Mouse (Mus musculus) kidney, adult 11 months (tissue): ENCODE data around the gene Agap1.
A peak's percentile ranks its signal among the peaks of the same experiment; 100 is the strongest.

Experiments used
- DNase-seq: peaks from one replicate; pipeline ENCODE4 v3.0.0; 2022

The Agap1 gene

DNA sequence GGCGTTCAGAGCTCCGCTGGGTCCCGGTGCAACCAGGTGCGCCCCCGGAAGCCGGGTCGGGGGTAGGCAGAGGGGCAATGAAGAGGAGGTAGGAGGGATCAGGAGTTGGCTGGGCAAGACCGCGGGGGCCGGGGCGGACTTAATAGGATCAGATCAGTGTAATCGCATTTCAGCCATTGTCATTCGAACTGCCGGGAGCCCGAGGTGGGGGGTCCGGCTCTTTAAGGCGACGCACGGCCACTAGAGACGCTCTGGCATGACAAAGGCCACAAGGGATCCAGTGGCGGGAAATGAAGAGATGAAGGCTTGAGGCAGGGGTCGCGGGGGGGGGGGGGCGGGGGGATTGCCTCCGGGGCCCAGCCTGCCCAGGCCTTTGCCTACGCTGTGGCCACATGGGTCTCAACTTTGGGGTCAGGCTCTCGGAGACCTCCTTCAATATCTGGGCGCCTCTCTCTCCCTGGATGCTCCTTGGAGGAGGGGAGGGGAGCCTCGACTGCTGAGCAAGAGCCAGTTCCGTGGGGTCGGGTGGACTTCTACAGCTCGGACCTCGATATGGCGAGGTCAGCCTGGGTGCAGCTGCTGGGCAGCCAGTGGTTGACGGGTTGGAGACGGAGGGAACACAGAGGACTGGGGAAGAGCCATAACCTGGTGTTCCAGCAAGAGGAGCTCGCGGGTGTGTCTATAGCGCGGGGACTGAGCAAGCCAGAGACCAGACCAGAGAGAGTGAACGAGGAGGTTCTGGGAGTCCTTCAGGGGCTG is 468.5 kb downstream of the Agap1 start:
- DNase-seq, result no peak

GRCm38 (mm10) chr1:89923642-89924020 is 469.0 kb downstream of the Agap1 start:
- DNase-seq, result no peak

DNA sequence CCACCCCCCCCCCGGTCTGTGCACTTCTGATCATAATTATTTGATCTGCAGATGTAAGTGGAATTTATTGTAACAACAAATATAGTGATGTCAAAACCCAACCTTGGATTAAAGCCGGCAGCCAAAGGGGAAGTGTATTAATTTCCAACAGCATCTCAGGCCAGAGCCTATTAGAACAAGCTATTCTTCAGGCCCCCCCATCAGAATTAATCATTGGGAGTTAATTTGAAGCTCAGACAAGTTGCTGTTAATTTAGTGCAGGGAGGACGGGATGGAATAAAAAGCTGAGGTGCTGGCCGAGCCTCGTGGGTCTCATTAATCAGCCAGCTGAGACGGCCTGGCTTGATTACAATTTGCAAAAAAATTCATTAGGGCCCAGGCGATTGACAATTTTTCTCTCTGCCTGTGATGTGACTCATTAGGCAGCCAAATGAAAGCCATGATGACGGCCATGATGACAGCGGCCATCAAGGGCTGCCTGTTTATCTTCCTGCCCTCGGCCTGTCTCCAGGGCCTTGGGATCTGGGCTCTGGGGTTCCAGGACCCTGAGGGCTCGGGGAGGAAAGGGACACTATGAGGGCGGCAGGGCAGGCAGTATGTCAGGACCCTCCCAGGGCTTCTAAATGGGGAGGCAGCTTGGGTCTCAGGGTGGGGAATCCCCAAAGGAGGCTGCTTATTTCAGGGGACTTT is 471.0 kb downstream of the Agap1 start:
- no peak for DNase-seq

- DNase-seq, result no peak
These were observed 472.0 kb downstream of the Agap1 start for GRCm38 (mm10) chr1:89926583-89927060.

DNA sequence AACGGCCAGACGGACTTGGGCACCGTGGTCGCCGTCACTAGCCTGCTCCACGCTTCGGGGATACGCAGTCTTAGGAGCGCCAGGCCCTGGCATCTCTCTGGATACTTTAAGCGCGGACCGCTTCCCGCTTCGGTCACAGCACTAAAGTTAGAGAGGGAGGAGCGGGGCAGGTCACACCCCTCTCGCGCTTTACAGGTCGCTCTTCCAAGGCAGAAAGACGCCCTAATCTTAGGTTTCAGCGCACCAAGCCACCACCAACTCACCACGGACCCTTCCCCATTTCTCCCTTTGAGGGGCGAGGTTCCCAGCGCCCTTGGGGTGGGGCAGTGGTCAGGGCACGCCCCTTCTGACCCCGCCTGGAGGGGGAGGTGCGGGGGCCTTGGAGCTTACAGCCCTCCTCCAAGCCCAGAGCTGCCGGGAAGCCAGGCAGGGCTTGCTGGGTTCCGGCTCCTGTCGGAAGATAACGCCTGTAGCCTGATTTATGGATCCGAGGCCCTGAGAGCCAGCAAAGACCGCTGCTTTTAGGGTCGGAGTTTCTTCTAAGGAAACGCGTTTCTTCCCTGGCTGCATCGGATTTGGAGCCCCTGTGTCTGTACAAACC is 472.6 kb downstream of the Agap1 start:
- no peak for DNase-seq

DNA sequence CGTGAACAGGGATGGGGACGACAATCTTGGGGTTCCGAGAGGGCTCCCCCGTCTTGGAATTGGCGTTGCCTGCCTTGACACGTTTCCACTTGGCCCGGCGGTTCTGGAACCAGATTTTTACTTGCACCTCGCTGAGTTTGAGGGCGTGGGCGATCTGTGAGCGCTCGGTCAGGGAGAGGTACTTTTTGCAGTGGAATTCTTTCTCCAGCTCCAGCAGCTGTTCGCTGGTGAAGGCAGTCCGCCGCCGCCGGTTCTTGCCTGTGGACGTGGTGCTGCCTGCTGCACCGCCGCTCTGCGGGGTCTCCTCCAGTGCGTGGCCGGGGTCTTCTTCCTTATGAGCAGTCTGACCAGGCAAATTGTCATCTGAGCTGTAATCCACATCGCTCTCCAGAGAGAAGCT is 474.1 kb downstream of the Agap1 start:
- DNase-seq, result no peak

DNA sequence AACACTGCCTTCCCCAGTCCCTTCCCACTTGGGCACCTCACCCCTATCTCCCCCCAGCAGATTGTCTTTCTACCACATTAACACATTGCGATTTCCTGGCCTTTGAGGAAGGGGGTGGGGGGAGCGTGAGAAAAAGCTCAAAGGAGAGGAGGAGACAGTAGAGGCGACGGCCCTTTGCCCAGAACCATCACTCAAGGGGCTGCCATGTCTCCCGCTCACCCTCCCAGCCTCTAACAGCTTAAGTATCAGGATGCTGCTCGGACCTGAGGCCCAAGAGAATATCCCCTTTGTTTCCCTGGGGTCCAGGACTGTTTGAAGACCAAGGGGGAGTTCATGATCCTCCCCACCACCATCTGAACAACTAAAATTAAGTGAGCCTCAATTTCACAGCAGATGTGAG is 474.6 kb downstream of the Agap1 start:
- no peak for DNase-seq

DNA sequence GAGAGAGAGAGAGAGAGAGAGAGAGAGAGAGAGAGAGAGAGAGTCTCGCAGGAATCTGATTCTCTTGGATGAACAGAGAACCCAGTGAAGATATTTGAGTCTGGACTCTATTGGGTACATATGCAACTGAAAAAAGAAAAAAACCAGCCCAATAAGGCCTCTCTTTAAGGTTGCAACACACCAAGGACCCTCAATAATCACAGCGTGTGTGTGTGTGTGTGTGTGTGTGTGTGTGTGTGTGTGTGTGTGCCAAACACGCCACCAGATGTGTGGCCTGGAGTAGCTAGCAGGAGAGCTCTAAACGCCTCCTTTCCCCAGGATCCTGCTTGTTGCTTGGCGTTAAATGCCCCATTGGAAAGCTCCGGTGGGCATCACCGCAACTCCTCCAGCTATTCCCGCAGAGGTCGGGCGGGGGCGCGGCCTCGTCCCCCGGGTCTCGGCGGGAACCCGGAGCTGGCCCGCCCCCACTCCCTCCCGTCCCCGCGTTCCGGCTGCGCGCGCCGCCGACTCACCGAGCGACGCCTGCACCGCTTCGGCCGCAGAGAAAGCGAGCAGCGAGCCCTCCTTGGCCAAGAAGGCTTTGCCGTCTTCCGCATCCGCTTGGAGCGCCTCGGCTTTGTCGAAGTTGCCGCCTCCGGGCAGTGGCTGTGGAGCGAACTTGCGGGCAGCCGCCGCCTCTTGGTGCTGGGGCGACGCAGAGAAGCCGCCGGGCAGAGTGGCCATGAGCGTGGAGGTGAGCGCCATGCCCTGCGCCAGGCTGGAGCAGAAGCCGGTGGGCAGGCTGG is 475.3 kb downstream of the Agap1 start:
- no peak for DNase-seq

GRCm38 (mm10) chr1:89930551-89930950 is 475.9 kb downstream of the Agap1 start:
- DNase-seq, result no peak

DNA sequence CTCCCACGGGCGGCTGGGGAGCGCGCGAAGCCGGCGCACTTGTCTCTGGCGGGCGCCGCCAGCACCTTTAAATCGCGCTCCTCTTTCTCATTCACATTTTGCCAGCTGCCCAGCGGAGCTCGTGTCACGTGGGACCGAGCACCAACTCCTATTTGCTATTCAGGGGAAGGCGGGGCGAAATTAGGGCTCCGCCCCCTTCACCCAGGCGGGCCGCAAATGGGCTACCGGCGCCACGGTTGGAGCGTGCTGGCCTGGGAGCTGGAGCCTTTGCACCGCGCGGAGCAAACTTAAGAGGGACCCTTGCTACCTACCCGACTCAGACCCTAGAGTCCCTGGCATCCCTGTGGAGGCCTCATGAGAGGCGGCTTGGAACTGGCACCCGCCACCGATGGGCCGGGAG is 476.5 kb downstream of the Agap1 start, which contains the start of gene Gbx2:
Gbx2 (minus strand) TSS at position 60 of the 400 bp plus-strand sequence.
- DNase-seq, result peak; percentile 24

- DNase-seq, result no peak
These were observed 477.4 kb downstream of the Agap1 start for GRCm38 (mm10) chr1:89932021-89932423.

DNA sequence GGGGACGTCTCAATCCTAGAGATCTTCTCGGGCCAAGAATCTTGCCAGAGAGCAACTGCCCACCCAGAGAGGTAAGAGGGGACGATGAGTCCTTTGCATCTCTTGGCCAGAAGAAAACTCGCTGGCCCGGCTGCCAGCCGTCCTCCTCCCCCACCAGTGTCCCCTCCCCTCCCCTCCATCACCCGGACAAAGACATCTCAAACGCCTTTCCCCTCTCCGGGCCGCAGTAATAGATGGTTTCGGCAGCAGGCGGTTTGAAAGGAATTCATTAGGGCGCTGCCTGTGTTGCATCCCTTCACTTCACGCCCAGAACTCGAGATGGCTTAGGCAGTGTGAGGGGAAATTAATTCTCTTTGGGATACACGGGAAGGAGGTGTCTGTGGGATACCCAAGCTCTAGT is 478.0 kb downstream of the Agap1 start:
- no peak for DNase-seq

DNA sequence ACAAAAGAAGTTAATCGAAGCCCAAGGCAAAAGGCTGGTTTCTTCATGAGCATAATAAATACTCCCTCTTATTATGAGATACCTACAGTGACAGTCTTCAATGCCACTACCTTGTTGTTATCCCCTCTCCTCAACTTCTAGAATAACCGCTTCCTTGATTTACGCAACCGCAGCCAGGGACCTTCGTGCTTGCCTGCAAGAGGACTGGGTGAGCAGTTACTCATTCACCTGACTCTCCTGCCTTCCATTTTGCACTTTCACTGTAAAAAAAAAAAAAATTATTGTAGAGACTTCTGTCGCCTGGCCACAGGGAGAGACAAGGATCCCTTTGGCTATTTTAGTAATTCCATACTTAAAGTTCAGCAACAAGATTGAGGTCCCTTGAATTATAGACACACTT is 478.4 kb downstream of the Agap1 start:
- DNase-seq, result no peak

DNA sequence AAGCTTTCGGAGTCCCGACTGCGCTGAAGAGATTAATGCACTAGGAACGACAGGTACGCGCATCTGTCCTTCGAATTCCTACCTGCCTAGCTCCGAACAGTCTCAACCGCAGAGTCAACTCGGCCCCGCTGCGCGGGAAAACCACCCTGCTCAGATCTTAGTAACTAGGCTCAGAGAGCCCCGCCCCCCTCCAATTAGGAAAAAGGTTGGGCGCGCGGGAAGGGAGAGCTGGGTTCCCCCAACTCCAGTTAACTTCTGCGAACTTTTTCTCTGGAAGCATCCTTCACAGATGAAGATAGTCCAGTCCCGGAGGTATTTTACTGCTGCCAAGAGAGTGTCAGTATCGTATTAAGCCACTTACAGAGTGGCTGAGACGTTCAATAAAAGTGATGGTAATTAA is 479.2 kb downstream of the Agap1 start:
- DNase-seq, result no peak

- no peak for DNase-seq
These were observed 480.0 kb downstream of the Agap1 start for GRCm38 (mm10) chr1:89934316-89935260.

DNA sequence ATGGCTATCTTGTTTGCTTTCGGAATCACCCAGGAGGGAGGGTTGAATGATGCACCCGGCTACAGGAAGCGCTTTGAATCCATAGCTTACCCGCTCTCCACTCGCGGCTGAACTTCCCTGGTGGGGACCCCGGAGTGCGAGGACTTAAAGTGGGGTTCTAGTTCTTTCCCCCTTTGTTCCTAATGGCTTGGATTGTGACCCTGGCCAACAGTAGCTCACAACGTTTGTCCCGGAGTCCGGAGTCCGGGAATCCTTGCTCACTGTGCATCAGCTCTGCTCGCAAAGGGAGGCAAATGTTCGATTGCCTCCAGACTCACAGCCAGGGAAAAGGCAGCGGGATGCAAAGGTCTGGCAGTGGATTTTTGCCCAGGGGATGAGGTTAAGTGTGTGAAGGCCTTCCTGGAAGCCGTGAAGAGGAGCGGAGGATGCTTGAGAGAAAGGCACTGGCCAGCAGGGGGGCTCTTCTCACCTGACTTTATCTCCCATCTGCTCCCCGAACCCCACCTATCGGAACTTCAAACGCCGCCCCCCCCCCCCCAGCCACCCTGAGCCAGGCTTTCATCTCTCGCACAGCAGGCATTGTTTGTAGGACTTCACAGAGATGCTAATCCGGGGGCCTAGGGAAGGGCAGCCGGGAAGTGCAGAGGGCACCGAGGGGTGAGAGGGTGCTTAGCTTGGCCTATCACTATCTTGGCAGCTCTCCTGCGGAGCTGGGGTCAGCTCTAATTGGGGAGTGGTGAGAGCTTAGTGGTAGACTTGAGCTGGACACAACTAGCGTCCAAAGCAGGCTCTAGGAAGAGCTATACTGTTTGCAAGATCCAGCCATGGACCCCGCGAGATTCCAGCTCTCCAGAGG is 481.1 kb downstream of the Agap1 start:
- no peak for DNase-seq

- DNase-seq, result no peak
These were observed 484.4 kb downstream of the Agap1 start for GRCm38 (mm10) chr1:89938884-89939595.

DNA sequence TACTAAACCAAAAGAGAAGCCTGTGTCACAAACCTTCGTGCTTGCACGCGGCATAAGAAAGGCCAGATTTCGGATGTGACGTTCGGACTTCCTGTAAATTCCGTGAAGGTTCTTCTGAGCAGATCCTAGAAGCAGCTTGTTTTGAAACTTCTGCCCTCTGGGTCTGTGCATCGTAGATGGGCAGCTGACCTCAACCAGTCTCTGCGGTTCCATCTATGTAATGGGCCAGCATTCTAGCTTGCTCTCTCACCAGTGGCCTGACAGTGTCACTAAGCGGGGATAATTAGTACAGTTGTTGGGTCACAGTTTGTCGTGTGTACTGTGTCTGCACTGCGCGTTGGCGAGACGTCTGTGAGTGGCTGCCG is 485.0 kb downstream of the Agap1 start:
- no peak for DNase-seq

DNA sequence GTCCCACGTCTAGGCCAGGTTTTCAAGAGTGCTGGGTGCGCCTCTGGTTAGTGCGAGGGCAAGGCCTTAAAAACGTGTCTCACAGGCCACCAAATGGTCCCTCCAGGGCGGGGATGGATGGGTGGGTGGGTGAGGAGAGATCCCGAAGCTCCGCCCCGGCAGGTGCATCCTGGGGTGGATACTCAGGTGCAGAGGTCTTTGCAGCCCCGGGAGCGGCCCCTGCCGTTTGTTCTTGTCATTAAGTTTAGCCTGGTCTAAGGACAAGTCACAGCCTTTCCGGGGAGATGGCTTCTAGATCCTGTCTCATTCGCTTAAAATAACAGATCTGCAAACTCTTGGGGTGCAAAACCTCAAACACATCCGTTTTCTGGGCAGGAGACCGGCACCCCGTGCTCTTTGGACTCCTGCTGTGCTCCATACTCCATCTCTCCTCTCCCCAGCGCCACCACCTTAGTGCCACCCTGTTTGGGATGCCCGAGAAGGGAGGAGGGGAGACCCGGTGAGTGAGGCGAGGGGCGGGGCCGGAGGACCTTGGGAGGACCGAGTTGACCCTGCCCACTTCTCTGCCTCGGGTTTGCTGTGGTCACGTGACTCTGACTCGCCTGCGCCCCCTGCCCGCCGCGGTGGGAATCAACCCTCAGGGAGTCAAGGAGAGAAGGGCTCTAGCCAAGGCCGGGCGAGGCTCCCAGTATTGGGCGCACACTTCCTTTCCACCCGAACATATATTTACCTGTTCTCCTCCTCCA is 485.5 kb downstream of the Agap1 start:
- DNase-seq, result peak; percentile 69
